In genomic region chr1:120168016-120168415, GRCm38 (mm10) we compare ENCODE assay signal across 16 mouse cellular contexts. TPM values are rescaled to one million over a fixed set of nuclear protein-coding genes. Genes with fewer than 3 reads are reported as not detected.
A peak's percentile ranks its signal among the peaks of the same experiment; 100 is the strongest.
DNase-seq lines count a peak whose midpoint lies in the region; ATAC-seq lines count a peak whose summit lies in the region.
"Had no signal": no experiment of that assay in that cellular context is flagged by ENCODE, and none has a peak within 500 bp of the region (broad histone marks: within the 10 kb centered on the region; RNA-seq: fewer than 3 reads in every experiment).

No protein-coding gene starts in this region.

- no peak for ATAC-seq in erythroblast, adult 5-6 weeks (replicated peaks; ENCODE audit: low FRiP score, poor library complexity, severe bottlenecking)
- ATAC-seq: forebrain, embryonic 16.5 days; hindbrain, embryonic 16.5 days; inflammation-experienced regulatory T-cells, adult 6 months had no signal

- DNase-seq in adrenal gland, postnatal 10 days = peak; percentile 15
- DNase-seq in adrenal gland, postnatal 4 days (ENCODE audit: low spot score in 2 of 2) = no peak
- DNase-seq in 3T3-L1 (ENCODE audit: low read depth, low spot score) (peak; percentile 68), adipocyte (ENCODE audit: low spot score) (peak; percentile 9)
- DNase-seq in retina, postnatal 1 day = peak; percentile 37
- DNase-seq: cerebellum, adult 11 months; cerebellum, adult 8-10 months; cerebellum, postnatal 14 days; gastrocnemius, postnatal 10 days; heart, adult 18-20 months; heart, postnatal 10 days; heart, postnatal 4 days had no signal

RNA-seq across cellular contexts. Expression of gene 3110009E18Rik, which starts 47.0 kb away (rescaled TPM):
- 10 to 100 TPM in 1 of 2 experiments, 1 to 10 TPM in 1; 9.9 to 12.4 TPM for total RNA-seq in adrenal gland, postnatal 10 days (2021)
- 10 to 100 TPM; 12.5 to 14.2 TPM for total RNA-seq in adrenal gland, postnatal 4 days (2021)
- 6.5 and 8.2 TPM in 2 replicates for total RNA-seq in erythroblast, adult 5-6 weeks (2015; ENCODE audit: low replicate concordance)
- total RNA-seq in erythroblast, adult 5-6 weeks (2017; ENCODE audit: low replicate concordance) = not detected in 2 replicates

RNA-seq across cellular contexts. Expression of gene Dbi, which starts 47.1 kb away (rescaled TPM):
- 1,000 to 10,000 TPM; 1,131 to 1,191 TPM for total RNA-seq in adrenal gland, postnatal 10 days (2021)
- total RNA-seq in adrenal gland, postnatal 4 days (2021) = 100 to 1,000 TPM; 429 to 512 TPM
- total RNA-seq in erythroblast, adult 5-6 weeks (2015; ENCODE audit: low replicate concordance) = 59.9 and 82.1 TPM in 2 replicates
- total RNA-seq in erythroblast, adult 5-6 weeks (2017; ENCODE audit: low replicate concordance) = 73.0 and 77.2 TPM in 2 replicates

Comparison
In these comparisons a context has a peak if more than half of its experiments do, and no peak if none do; other contexts are left out.
1. DNase-seq: peak in adrenal gland, postnatal 10 days (single experiment), 3T3-L1 (single experiment), adipocyte (single experiment) and retina, postnatal 1 day (single experiment); none in adrenal gland, postnatal 4 days (0 of 2).
2. RNA of gene Dbi, which starts 47.1 kb away (total RNA-seq): 1,131 to 1,191 TPM in adrenal gland, postnatal 10 days and 429 to 512 TPM in adrenal gland, postnatal 4 days; 59.9 to 82.1 TPM in erythroblast, adult 5-6 weeks; every median in the first group is over 4 times any median in the second.